Mouse (Mus musculus) bone marrow macrophage, adult 2 months (primary cell): ENCODE data around the gene Cebpe.
A peak's percentile ranks its signal among the peaks of the same experiment; 100 is the strongest.

Experiments used
- CTCF ChIP-seq: IDR thresholded peaks from 2 replicates; pipeline ENCODE4 v1.5.1; 2012; ENCODE audit warnings: low read depth, mild to moderate bottlenecking, low read length, moderate library complexity
- POLR2A ChIP-seq: IDR thresholded peaks from 2 replicates; pipeline ENCODE4 v1.6.1; 2012; ENCODE audit warnings: mild to moderate bottlenecking, low read depth, low read length, borderline replicate concordance

GRCm38 (mm10) chr14:54701298-54701697 is 10.7 kb downstream of the Cebpe start:
- peak; percentile 83 for TF ChIP-seq CTCF
- TF ChIP-seq POLR2A, result no peak
